Mouse (Mus musculus) brain, embryonic 14.5 days (tissue): ENCODE results near the gene Slc7a10.

ENCODE experiments used
- CTCF ChIP-seq: fragments of 200-500 bp; IDR thresholded peaks from 2 replicates; pipeline ENCODE4 v1.5.1; 2012; ENCODE audit warnings: inconsistent platforms, mild to moderate bottlenecking, moderate library complexity, borderline replicate concordance; ENCODE audit not compliant: insufficient read depth, insufficient read length; ENCODE audit errors: extremely low read depth
- POLR2A ChIP-seq: fragments of 200-500 bp; IDR thresholded peaks from 2 replicates; pipeline ENCODE4 v1.6.1; 2012; ENCODE audit warnings: mild to moderate bottlenecking, inconsistent platforms, borderline replicate concordance; ENCODE audit not compliant: poor library complexity, insufficient read depth, insufficient read length, severe bottlenecking; ENCODE audit errors: extremely low read depth

- TF ChIP-seq POLR2A (no peak), CTCF (no peak)
Measured at GRCm38 (mm10) chr7:35143864-35144618, 42.1 kb upstream of the Slc7a10 start.
